Mouse (Mus musculus) liver, embryonic 16.5 days (tissue): ENCODE measurements around the gene Rbm45. TPM values are rescaled to one million over a fixed set of nuclear protein-coding genes. Genes with fewer than 3 reads are reported as not detected.

Source experiments
- ATAC-seq: fragments of 200-750 bp; cut with Nextera tagmentation; 2 replicates; pipeline ENCODE4 v1.8.0; 2017; ENCODE audit warnings: low read depth, mild to moderate bottlenecking, moderate number of reproducible peaks, moderate library complexity
- H3K27ac ChIP-seq: fragments of 300-500 bp; sonication (generic); 2 replicates; pipeline ENCODE4 v1.5.1; 2014; ENCODE audit warnings: mild to moderate bottlenecking, low read length
- H3K27me3 ChIP-seq: fragments of 300-500 bp; sonication (generic); 2 replicates; pipeline ENCODE4 v1.6.1; 2014; ENCODE audit warnings: low read depth, low read length, mixed read lengths; ENCODE audit not compliant: control insufficient read depth, insufficient read depth
- H3K36me3 ChIP-seq: fragments of 300-500 bp; sonication (generic); 2 replicates; pipeline ENCODE4 v1.6.1; 2014; ENCODE audit warnings: mild to moderate bottlenecking; ENCODE audit not compliant: control insufficient read depth, insufficient read depth
- H3K4me1 ChIP-seq: fragments of 300-500 bp; sonication (generic); 2 replicates; pipeline ENCODE4 v1.6.1; 2014; ENCODE audit warnings: low read depth, low read length, mixed read lengths; ENCODE audit not compliant: control insufficient read depth
- H3K4me2 ChIP-seq: fragments of 300-500 bp; sonication (generic); 2 replicates; pipeline ENCODE4 v1.6.1; 2014; ENCODE audit warnings: low read depth, low read length, mixed read lengths
- H3K4me3 ChIP-seq: fragments of 300-500 bp; sonication (generic); 2 replicates; pipeline ENCODE4 v1.5.1; 2014; ENCODE audit warnings: low read depth, mild to moderate bottlenecking, low read length
- H3K9ac ChIP-seq: fragments of 300-500 bp; sonication (generic); 2 replicates; pipeline ENCODE4 v1.6.1; 2014; ENCODE audit warnings: low read depth, low read length
- H3K9me3 ChIP-seq: fragments of 300-500 bp; sonication (generic); replicated peaks from 2 replicates; pipeline ENCODE4 v1.6.1; 2016; ENCODE audit warnings: low read length; ENCODE audit not compliant: control insufficient read depth
- WGBS: fragments of 180-500 bp; shearing (Covaris S2); extraction: QIAGEN DNeasy Blood & Tissue Kit; methylation state at CpG from one replicate; pipeline ENCODE4 v1.1.7; 2014; ENCODE audit not compliant: insufficient replicate concordance; 5-methylcytosine and 5-hydroxymethylcytosine counted together
- polyA plus RNA-seq: library from polyadenylated mRNA; unstranded; fragments of >200 nt; fragmentation: Nextera tagmentation; extraction: Ambion mirVana; gene quantifications from 2 replicates; pipeline ENCODE4 v1.2.1, GENCODE M21; 2015

The Rbm45 gene
- polyA plus RNA-seq, 1 experiment from 2014 or later, result 4.9 TPM

GRCm38 (mm10) chr2:76430539-76430938 is 60.8 kb downstream of the Rbm45 start:
- Histone ChIP-seq H3K27me3 (no peaks in the 10 kb centered on the region), H3K4me1 (no peaks in the 10 kb centered on the region), H3K36me3 (no peaks in the 10 kb centered on the region), H3K4me2 (no peak overlapping the region), H3K27ac (no peak overlapping the region), H3K9me3 (no peaks in the 10 kb centered on the region), H3K4me3 (no peak overlapping the region), H3K9ac (no peak overlapping the region)
- no peak for ATAC-seq
- 63% methylated on average over 3 of the region's 3 CpGs for WGBS

Other genes with a start within 250 kb of the Rbm45 start
- gene Pde11a, start 31.2 kb upstream of the Rbm45 start, polyA plus RNA-seq, result 0.04 and 0.05 TPM in 2 replicates
- gene Cyct, start 9.5 kb upstream of the Rbm45 start, polyA plus RNA-seq, result not detected in 2 replicates
- 0.38 and 0.40 TPM in 2 replicates for gene Osbpl6, start 36.5 kb downstream of the Rbm45 start, polyA plus RNA-seq